Comparison of ENCODE assay signal across 8 mouse cellular contexts in the genomic region with DNA sequence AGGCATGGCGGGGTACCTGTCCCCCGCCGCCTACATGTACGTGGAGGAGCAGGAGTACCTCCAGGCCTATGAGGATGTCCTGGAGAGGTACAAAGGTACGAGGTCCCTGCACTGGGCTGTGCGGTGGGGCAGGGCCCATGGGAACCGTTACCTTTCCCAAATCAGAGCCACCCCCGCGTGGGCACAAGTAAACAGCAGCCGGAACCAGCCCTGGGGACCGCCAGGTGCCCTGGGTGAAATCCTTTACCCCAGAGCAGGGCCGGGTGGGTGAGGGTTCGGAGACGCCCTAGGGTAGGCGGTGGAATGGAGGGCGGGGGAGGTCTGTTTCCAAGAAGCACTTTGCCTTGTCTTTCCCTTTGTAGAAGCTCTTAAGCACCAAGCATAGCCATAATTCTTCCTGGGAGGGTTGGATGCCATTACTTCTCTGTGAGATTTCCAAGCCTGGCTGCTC.
A peak's percentile ranks its signal among the peaks of the same experiment; 100 is the strongest.
DNase-seq lines count a peak whose midpoint lies in the region; ATAC-seq lines count a peak whose summit lies in the region.

No protein-coding gene starts in this region.

- peak overlapping the region; percentile 90 for H3K27ac ChIP-seq in heart, embryonic 13.5 days (replicated peaks)
- no peak overlapping the region for H3K27ac ChIP-seq in limb, embryonic 13.5 days
- peak overlapping the region; percentile 87 for H3K27ac ChIP-seq in neural tube, embryonic 14.5 days (ENCODE audit: low read depth, low read length)

- peak overlapping the region; percentile 90 for H3K4me3 ChIP-seq in heart, embryonic 13.5 days
- peak overlapping the region; percentile 83 for H3K4me3 ChIP-seq in limb, embryonic 13.5 days
- peak overlapping the region; percentile 81 for H3K4me3 ChIP-seq in neural tube, embryonic 14.5 days (ENCODE audit: low read depth, low read length)

- H3K36me3 ChIP-seq in heart, embryonic 13.5 days = no peaks in the 10 kb centered on the region
- H3K36me3 ChIP-seq in limb, embryonic 13.5 days = no peaks in the 10 kb centered on the region
- H3K36me3 ChIP-seq in neural tube, embryonic 14.5 days (ENCODE audit: control insufficient read depth, insufficient read depth, low read length) = no peaks in the 10 kb centered on the region

- peak; percentile 33 to 78 for DNase-seq in adrenal gland, adult (ENCODE audit: inconsistent age in 2 of 2, low spot score in 1 of 2)
- DNase-seq in adrenal gland, postnatal 25 days = no peak
- DNase-seq in right cerebral cortex, postnatal 25 days = peak; percentile 23
- DNase-seq in right cerebral cortex, postnatal 14 days = no peak
- DNase-seq in layer of hippocampus, adult 11-12 months (ENCODE audit: low spot score) = no peak

- peaks cover 28% of the 10 kb centered on the region for H3K4me1 ChIP-seq in heart, embryonic 13.5 days
- peaks cover 41% of the 10 kb centered on the region for H3K4me1 ChIP-seq in limb, embryonic 13.5 days
- H3K4me1 ChIP-seq in neural tube, embryonic 14.5 days (ENCODE audit: control insufficient read depth, insufficient read depth, low read length) = peaks cover 16% of the 10 kb centered on the region

- peak; percentile 38; the same call in 1 of the 2 replicates for ATAC-seq in heart, embryonic 13.5 days (ENCODE audit: extremely low read depth, insufficient number of reproducible peaks, low FRiP score, low TSS enrichment)
- ATAC-seq in limb, embryonic 13.5 days (ENCODE audit: low FRiP score, low read depth) = peak; percentile 33; the same call in 1 of the 2 replicates
- ATAC-seq in neural tube, embryonic 14.5 days (ENCODE audit: low read depth) = peak; percentile 70

- peak overlapping the region; percentile 97 for H3K9ac ChIP-seq in heart, embryonic 13.5 days
- H3K9ac ChIP-seq in limb, embryonic 13.5 days = peak overlapping the region; percentile 86
- peak overlapping the region; percentile 94 for H3K9ac ChIP-seq in neural tube, embryonic 14.5 days (replicated peaks; ENCODE audit: low read depth, low read length)

- 2% methylated on average over 16 of the region's 16 CpGs for WGBS in heart, embryonic 13.5 days
- WGBS in limb, embryonic 13.5 days = 0% methylated on average over 15 of the region's 16 CpGs
- 0% methylated on average over 16 of the region's 16 CpGs for WGBS in neural tube, embryonic 14.5 days

- no peaks in the 10 kb centered on the region for H3K9me3 ChIP-seq in heart, embryonic 13.5 days
- H3K9me3 ChIP-seq in limb, embryonic 13.5 days = no peaks in the 10 kb centered on the region
- H3K9me3 ChIP-seq in neural tube, embryonic 14.5 days (ENCODE audit: control insufficient read depth, low read length) = no peaks in the 10 kb centered on the region

- peak overlapping the region; percentile 87 for H3K4me2 ChIP-seq in heart, embryonic 13.5 days
- H3K4me2 ChIP-seq in limb, embryonic 13.5 days (replicated peaks) = peak overlapping the region; percentile 98
- H3K4me2 ChIP-seq in neural tube, embryonic 14.5 days (ENCODE audit: low read depth, low read length) = peak overlapping the region; percentile 89

- no peaks in the 10 kb centered on the region for H3K27me3 ChIP-seq in heart, embryonic 13.5 days (replicated peaks)
- H3K27me3 ChIP-seq in limb, embryonic 13.5 days = peaks cover 11% of the 10 kb centered on the region
- H3K27me3 ChIP-seq in neural tube, embryonic 14.5 days (ENCODE audit: control insufficient read depth, insufficient read depth, low read length) = no peaks in the 10 kb centered on the region

Comparison
In these comparisons a context has a peak if more than half of its experiments do, and no peak if none do; other contexts are left out.
1. DNase-seq: peak in adrenal gland, adult (2 of 2) and right cerebral cortex, postnatal 25 days (single experiment); none in adrenal gland, postnatal 25 days (single experiment), right cerebral cortex, postnatal 14 days (single experiment) and layer of hippocampus, adult 11-12 months (single experiment).
2. Peak in every context shown above with its lines, with median percentiles within 50 percentile points of each other: ATAC-seq, H3K4me2 ChIP-seq, H3K4me3 ChIP-seq and H3K9ac ChIP-seq.